ENCODE assay signal across 8 mouse cellular contexts in genomic region chr2:73484561-73485235, GRCm38 (mm10). TPM values are rescaled to one million over a fixed set of nuclear protein-coding genes. Genes with fewer than 3 reads are reported as not detected.
DNase-seq lines count a peak whose midpoint lies in the region; ATAC-seq and TF ChIP-seq lines count a peak whose summit lies in the region.

No protein-coding gene starts in this region.

- DNase-seq in forebrain, embryonic 10.5 days (ENCODE audit: extremely low spot score, low spot score): no peak
- no peak for DNase-seq in spleen, adult 2 months (ENCODE audit: low read depth in 1 of 2, low spot score in 2 of 2)
- DNase-seq in spleen, adult 12 weeks (ENCODE audit: low spot score): no peak
- peak; percentile 44 for DNase-seq in thymus, postnatal 4 days
- no peak for DNase-seq in left cerebral cortex, adult 18-20 months (ENCODE audit: low spot score in 2 of 2)
- no peak for DNase-seq in retina, embryonic 14.5 days (ENCODE audit: low spot score)

- peak overlapping the region; percentile 77 for H3K27ac ChIP-seq in forebrain, embryonic 10.5 days
- no peak overlapping the region for H3K27ac ChIP-seq in forebrain, embryonic 16.5 days (ENCODE audit: low read length)
- H3K27ac ChIP-seq in spleen, adult 2 months (ENCODE audit: insufficient read depth, low read length): peak overlapping the region; percentile 96
- peak overlapping the region; percentile 90 for H3K27ac ChIP-seq in limb, embryonic 15.5 days

- H3K4me3 ChIP-seq in forebrain, embryonic 10.5 days: peak overlapping the region; percentile 18
- no peak overlapping the region for H3K4me3 ChIP-seq in forebrain, embryonic 16.5 days (replicated peaks; ENCODE audit: low read length)
- peak overlapping the region; percentile 66 for H3K4me3 ChIP-seq in spleen, adult 2 months (ENCODE audit: extremely low read depth, insufficient read depth, insufficient read length)
- H3K4me3 ChIP-seq in limb, embryonic 15.5 days: peak overlapping the region; percentile 28

- no peak overlapping the region for H3K9ac ChIP-seq in forebrain, embryonic 16.5 days (replicated peaks; ENCODE audit: low read depth, low read length)
- no peak overlapping the region for H3K9ac ChIP-seq in limb, embryonic 15.5 days

- WGBS in forebrain, embryonic 10.5 days: 57% methylated on average over 15 of the region's 15 CpGs
- WGBS in forebrain, embryonic 16.5 days: 48% methylated on average over 15 of the region's 15 CpGs
- WGBS in spleen, adult 2 months: 6% methylated on average over 15 of the region's 15 CpGs
- 27% methylated on average over 15 of the region's 15 CpGs for WGBS in limb, embryonic 15.5 days

- H3K9me3 ChIP-seq in forebrain, embryonic 10.5 days: no peaks in the 10 kb centered on the region
- no peaks in the 10 kb centered on the region for H3K9me3 ChIP-seq in forebrain, embryonic 16.5 days (ENCODE audit: control insufficient read depth, low read length)
- no peaks in the 10 kb centered on the region for H3K9me3 ChIP-seq in limb, embryonic 15.5 days

- H3K4me2 ChIP-seq in forebrain, embryonic 16.5 days (ENCODE audit: low read length): no peak overlapping the region
- peak overlapping the region; percentile 42 for H3K4me2 ChIP-seq in limb, embryonic 15.5 days

- peaks cover 8% of the 10 kb centered on the region; the same call in 1 of the 2 replicates for H3K36me3 ChIP-seq in forebrain, embryonic 10.5 days (replicated peaks)
- H3K36me3 ChIP-seq in forebrain, embryonic 16.5 days (ENCODE audit: control insufficient read depth, insufficient read depth): no peaks in the 10 kb centered on the region
- peaks cover 5% of the 10 kb centered on the region; the same call in 1 of the 2 replicates for H3K36me3 ChIP-seq in spleen, adult 2 months (ENCODE audit: control insufficient read depth, insufficient read depth, low read length)
- 0 out of 2 replicates have a peak, but pooled peaks cover 5% of the 10 kb centered on the region for H3K36me3 ChIP-seq in limb, embryonic 15.5 days

- ATAC-seq in forebrain, embryonic 16.5 days: no peak
- no peak for ATAC-seq in limb, embryonic 15.5 days (ENCODE audit: insufficient number of reproducible peaks, low FRiP score, low TSS enrichment, low read depth)

- H3K4me1 ChIP-seq in forebrain, embryonic 10.5 days: peaks cover 39% of the 10 kb centered on the region
- H3K4me1 ChIP-seq in forebrain, embryonic 16.5 days (replicated peaks; ENCODE audit: control insufficient read depth, insufficient read depth, low read length): peaks cover 4% of the 10 kb centered on the region; the same call in 1 of the 2 replicates
- H3K4me1 ChIP-seq in spleen, adult 2 months (ENCODE audit: control insufficient read depth, insufficient read depth, insufficient read length): peaks cover 12% of the 10 kb centered on the region; the same call in 1 of the 2 replicates
- peaks cover 57% of the 10 kb centered on the region for H3K4me1 ChIP-seq in limb, embryonic 15.5 days

- H3K27me3 ChIP-seq in forebrain, embryonic 10.5 days (ENCODE audit: poor library complexity, severe bottlenecking): no peaks in the 10 kb centered on the region
- H3K27me3 ChIP-seq in forebrain, embryonic 16.5 days (replicated peaks; ENCODE audit: control insufficient read depth, insufficient read depth, low read length): no peaks in the 10 kb centered on the region
- H3K27me3 ChIP-seq in spleen, adult 2 months (ENCODE audit: control insufficient read depth, insufficient read depth, low read length): no peaks in the 10 kb centered on the region
- H3K27me3 ChIP-seq in limb, embryonic 15.5 days: no peaks in the 10 kb centered on the region

- no peak for TF ChIP-seq POLR2A in spleen, adult 2 months (IDR thresholded peaks at IDR 0.05; ENCODE audit: low read depth, low read length)

- no peak for TF ChIP-seq CTCF in spleen, adult 2 months (IDR thresholded peaks at IDR 0.05; ENCODE audit: extremely low read depth, insufficient read depth, insufficient read length, insufficient replicate concordance)

RNA-seq across cellular contexts. Expression of gene Wipf1, which starts 44.8 kb away (rescaled TPM):
- 7.5 and 8.6 TPM in 2 replicates for polyA plus RNA-seq in forebrain, embryonic 10.5 days (2016; fragmentation: Nextera tagmentation; extraction: Ambion mirVana)
- polyA plus RNA-seq in forebrain, embryonic 16.5 days (2015; fragmentation: Nextera tagmentation; extraction: Ambion mirVana): 1.8 and 2.3 TPM in 2 replicates
- 58.7 and 72.8 TPM in 2 replicates for polyA plus RNA-seq in spleen, adult 2 months (2012; rRNA removed)
- polyA plus RNA-seq in limb, embryonic 15.5 days (2015; fragmentation: Nextera tagmentation; extraction: Ambion mirVana): 15.1 TPM in 2 replicates
- 1 to 10 TPM; 7.9 to 9.4 TPM for total RNA-seq in left cerebral cortex, adult 18-20 months (2021)
